Mouse (Mus musculus) small intestine, adult 10 weeks (tissue): Measurements from ENCODE around the gene Gm10128. TPM values are rescaled to one million over a fixed set of nuclear protein-coding genes. Genes with fewer than 3 reads are reported as not detected.

Experiments used
- polyA plus RNA-seq: library from polyadenylated mRNA; stranded (reverse); fragments of 350-450 nt; fragmentation: Illumina TruSeq; extraction: RNeasy Lipid Tissue Mini Kit (QIAGEN cat#74804); gene quantifications from one replicate; pipeline ENCODE4 v1.2.3, GENCODE M21; 2014; ENCODE audit warnings: low replicate concordance

Gene Gm10128
- polyA plus RNA-seq = not detected

DNA sequence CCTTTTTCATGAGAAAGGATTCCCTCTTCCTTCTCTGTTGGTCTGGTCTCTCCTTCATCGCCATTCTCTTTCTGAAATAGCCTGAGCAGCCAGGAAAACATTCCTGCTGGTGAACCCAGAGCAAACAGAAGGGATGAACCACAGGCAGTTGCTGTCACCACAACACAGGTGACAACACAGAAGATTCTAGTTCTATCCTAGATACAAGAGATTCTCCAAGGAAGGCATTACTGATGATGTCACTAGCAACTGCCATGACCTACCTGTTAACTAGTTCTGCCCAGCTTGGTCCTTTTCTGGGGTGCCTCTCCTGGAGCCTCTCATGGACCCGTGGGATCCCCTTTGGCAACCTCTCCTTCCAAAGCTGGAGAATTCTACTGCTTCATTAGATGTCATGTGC is at the start of gene Gm10128:
Gm10128 (minus strand) TSS at position 101 of the 400 bp plus-strand sequence.

DNA sequence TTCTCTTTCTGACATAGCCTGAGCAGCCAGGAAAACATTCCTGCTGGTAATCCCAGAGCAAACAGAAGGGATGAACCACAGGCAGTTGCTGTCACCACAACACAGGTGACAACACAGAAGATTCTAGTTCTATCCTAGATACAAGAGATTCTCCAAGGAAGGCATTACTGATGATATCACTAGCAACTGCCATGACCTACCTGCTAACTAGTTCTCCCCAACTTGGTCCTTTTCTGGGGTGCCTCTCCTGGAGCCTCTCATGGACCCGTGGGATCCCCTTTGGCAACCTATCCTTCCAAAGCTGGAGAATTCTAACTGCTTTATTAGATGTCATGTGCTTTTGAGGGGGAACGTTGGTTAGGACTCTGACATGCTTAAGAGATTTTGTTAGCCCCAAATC is 48.3 kb downstream of the Gm10128 start, which contains the start of gene Gm10338:
Gm10338 (minus strand) TSS at position 101 of the 400 bp plus-strand sequence.

Other genes with a start within 250 kb of the Gm10128 start
- not detected for gene Gm3755, start 193.1 kb downstream of the Gm10128 start, polyA plus RNA-seq
- gene Gm3752, start 160.2 kb downstream of the Gm10128 start, polyA plus RNA-seq = not detected
- gene Gm3558, start 75.4 kb downstream of the Gm10128 start, polyA plus RNA-seq = not detected
- not detected for gene Gm10338, start 48.4 kb downstream of the Gm10128 start, polyA plus RNA-seq
- gene Gm26661, start 147.6 kb upstream of the Gm10128 start, polyA plus RNA-seq = not detected
- 2.3 TPM for gene Flnb, start 174.0 kb upstream of the Gm10128 start, polyA plus RNA-seq